Mouse (Mus musculus) lung, postnatal 0 days (tissue): Measurements from ENCODE around the gene BC034090.

Experiments used
- CTCF ChIP-seq: IDR thresholded peaks from 2 replicates; pipeline ENCODE4 v1.5.1; 2016; ENCODE audit warnings: antibody characterized with exemption, mild to moderate bottlenecking
- EP300 ChIP-seq: IDR thresholded peaks from 2 replicates; pipeline ENCODE4 v1.6.1; 2016; ENCODE audit warnings: antibody characterized with exemption, mild to moderate bottlenecking, control low read depth

DNA sequence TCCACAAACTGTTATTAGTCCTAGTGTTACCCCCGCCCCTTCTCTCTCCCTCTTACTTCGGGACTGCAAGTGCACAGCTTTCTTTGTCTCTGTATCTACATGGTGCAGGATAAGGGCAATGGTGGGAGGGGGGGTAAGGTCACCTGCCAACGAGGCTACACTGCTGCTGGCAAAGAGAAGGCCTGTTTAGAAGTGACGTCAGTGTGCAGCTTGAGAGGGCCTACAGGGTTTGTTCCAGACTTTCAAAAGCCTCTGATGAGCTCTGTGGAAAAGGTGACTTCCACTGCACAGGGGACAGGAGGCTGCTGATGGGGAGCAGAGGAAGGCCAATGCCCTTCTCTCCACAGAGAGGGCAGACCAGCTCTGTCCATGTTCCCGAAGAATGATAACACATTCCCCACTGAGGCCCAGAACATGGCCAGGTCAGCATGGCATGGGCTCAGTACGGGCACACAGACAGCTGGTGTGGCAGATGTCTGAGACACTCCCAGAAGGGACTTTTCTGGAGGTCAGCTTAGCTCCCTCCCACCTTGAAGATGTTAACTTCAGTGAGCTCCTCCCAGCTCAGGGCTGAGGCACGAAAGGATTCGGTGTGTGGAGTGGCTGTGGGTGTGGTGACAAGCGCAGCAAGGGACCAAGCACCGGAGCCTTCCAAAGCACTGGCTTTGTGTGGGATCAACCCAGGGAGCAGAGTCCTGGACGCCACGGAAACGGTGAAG is 7.8 kb downstream of the BC034090 start:
- TF ChIP-seq CTCF (no peak), EP300 (no peak)
